Mouse (Mus musculus): ENCODE data around the gene Cdc42bpg. TPM values are rescaled to one million over a fixed set of nuclear protein-coding genes. Genes with fewer than 3 reads are reported as not detected.
A peak's percentile ranks its signal among the peaks of the same experiment; 100 is the strongest.

Gene Cdc42bpg
- polyA plus RNA-seq, 1 experiment = 2.4 TPM

DNA sequence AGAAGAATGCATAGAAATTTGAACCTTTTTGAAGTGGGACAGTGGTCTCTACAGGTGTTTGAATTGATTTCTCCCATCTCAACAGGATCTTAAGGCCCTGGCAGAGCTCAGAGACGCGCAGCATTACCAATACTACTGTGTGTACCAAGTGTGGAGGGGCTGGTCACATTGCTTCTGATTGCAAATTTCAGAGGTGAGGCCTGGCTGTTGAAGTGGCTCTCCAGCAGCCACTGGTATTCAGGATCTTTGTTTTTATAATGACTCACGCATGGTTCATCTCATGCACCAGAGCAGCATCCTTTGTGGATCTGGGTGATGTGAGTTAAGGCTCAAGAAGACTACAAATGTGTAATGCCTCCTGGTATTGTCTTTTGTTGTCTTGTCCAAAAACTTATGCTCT, 66.2 kb downstream of the Cdc42bpg start:
- TF ChIP-seq CTCF (IDR thresholded peaks at IDR 0.05; ENCODE audit: extremely low read depth, insufficient read depth, low read length) (no peak), POLR2A (IDR thresholded peaks at IDR 0.05; ENCODE audit: extremely low read depth, insufficient read depth, low read length) (no peak)
- Histone ChIP-seq H3K4me1 (ENCODE audit: control insufficient read depth, insufficient read depth, low read length) (peaks cover 2% of the 10 kb centered on the region; the same call in 1 of the 2 replicates), H3K27ac (ENCODE audit: insufficient read depth, low read length) (no peak overlapping the region), H3K4me3 (ENCODE audit: insufficient read depth, low read length) (no peak overlapping the region)

DNA sequence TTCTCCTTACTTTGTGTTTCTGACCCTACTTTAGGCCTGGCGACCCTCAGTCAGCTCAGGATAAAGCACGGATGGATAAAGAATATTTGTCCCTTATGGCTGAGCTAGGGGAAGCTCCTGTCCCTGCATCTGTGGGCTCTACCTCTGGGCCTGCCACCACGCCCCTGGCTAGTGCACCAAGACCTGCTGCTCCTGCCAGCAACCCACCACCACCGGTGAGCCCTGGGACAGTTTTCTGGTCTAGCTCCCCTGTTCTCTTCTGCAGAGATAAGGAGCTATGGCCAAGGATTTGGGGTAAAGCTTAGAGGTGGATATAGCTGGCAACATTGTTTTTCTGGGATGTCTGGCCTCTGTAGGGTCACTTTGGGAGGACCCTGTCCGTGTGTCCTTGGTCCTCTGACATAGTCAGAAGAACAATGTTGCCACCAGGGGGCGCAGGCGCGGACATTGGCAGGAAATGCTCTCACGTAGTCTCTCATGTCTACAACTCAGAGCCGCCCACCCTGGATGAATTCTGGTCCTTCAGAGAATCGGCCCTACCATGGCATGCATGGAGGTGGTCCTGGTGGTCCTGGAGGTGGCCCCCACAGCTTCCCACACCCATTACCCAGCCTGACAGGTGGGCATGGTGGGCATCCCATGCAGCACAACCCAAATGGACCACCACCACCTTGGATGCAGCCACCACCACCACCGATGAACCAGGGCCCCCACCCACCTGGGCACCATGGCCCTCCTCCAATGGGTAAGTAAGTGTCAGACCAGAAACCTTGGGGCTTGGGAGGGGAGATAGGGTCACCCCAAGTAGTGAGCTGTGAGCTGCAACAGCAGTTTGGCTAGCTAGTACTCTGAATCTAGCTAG, 67.5 kb downstream of the Cdc42bpg start:
- H3K27ac ChIP-seq (ENCODE audit: insufficient read depth, low read length) = no peak overlapping the region
- TF ChIP-seq CTCF (IDR thresholded peaks at IDR 0.05; ENCODE audit: extremely low read depth, insufficient read depth, low read length) = peak; percentile 50
- no peak for TF ChIP-seq POLR2A (IDR thresholded peaks at IDR 0.05; ENCODE audit: extremely low read depth, insufficient read depth, low read length)
- H3K4me1 ChIP-seq (ENCODE audit: control insufficient read depth, insufficient read depth, low read length) = peaks cover 2% of the 10 kb centered on the region; the same call in 1 of the 2 replicates
- H3K4me3 ChIP-seq (ENCODE audit: insufficient read depth, low read length) = no peak overlapping the region

DNA sequence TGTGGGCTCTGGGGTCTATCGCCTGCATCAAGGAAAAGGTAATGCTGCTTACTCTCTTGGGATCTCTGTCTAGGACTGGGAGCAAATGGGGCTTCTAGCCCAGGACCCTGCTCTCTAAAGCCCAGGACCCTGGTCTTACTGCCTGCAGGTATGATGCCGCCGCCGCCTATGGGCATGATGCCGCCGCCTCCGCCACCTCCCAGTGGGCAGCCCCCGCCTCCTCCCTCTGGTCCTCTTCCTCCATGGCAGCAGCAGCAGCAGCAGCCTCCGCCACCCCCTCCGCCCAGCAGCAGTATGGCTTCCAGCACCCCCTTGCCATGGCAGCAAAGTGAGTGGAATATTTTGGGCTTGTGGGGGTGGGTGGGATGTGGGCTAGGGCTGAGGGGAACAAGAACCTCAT, 68.3 kb downstream of the Cdc42bpg start:
- Histone ChIP-seq H3K4me1 (ENCODE audit: control insufficient read depth, insufficient read depth, low read length) (peaks cover 2% of the 10 kb centered on the region; the same call in 1 of the 2 replicates), H3K27ac (ENCODE audit: insufficient read depth, low read length) (no peak overlapping the region), H3K4me3 (ENCODE audit: insufficient read depth, low read length) (no peak overlapping the region)
- TF ChIP-seq POLR2A (IDR thresholded peaks at IDR 0.05; ENCODE audit: extremely low read depth, insufficient read depth, low read length) (no peak), CTCF (IDR thresholded peaks at IDR 0.05; ENCODE audit: extremely low read depth, insufficient read depth, low read length) (no peak)

Other genes with a start within 250 kb of the Cdc42bpg start
- 41.4 and 44.4 TPM in 2 replicates for gene Mrpl49, start 248.7 kb upstream of the Cdc42bpg start, polyA plus RNA-seq (2012; rRNA removed)
- 920 and 922 TPM in 2 replicates for gene Fau, start 248.6 kb upstream of the Cdc42bpg start, polyA plus RNA-seq (2012; rRNA removed)
- 58.0 and 58.9 TPM in 2 replicates for gene Znhit2, start 245.3 kb upstream of the Cdc42bpg start, polyA plus RNA-seq (2012; rRNA removed)
- gene Tm7sf2, start 238.1 kb upstream of the Cdc42bpg start, polyA plus RNA-seq (2012; rRNA removed) = 59.3 and 60.1 TPM in 2 replicates
- 97.2 and 98.2 TPM in 2 replicates for gene Vps51, start 229.2 kb upstream of the Cdc42bpg start, polyA plus RNA-seq (2012; rRNA removed)
- not detected in 2 replicates for gene Tmem262, start 226.4 kb upstream of the Cdc42bpg start, polyA plus RNA-seq (2012; rRNA removed)
- gene Gm28374, start 224.2 kb upstream of the Cdc42bpg start, polyA plus RNA-seq (2012; rRNA removed) = 0.67 and 0.83 TPM in 2 replicates
- 81.1 and 83.9 TPM in 2 replicates for gene Zfpl1, start 221.5 kb upstream of the Cdc42bpg start, polyA plus RNA-seq (2012; rRNA removed)
- gene Cdca5, start 221.5 kb upstream of the Cdc42bpg start, polyA plus RNA-seq (2012; rRNA removed) = 0.15 and 0.44 TPM in 2 replicates
- not detected in 2 replicates for gene AC131692.1, start 212.0 kb upstream of the Cdc42bpg start, polyA plus RNA-seq (2012; rRNA removed)
- gene Naaladl1, start 200.7 kb upstream of the Cdc42bpg start, polyA plus RNA-seq (2012; rRNA removed) = 0.13 and 0.21 TPM in 2 replicates
- 31.8 and 35.1 TPM in 2 replicates for gene Sac3d1, start 187.8 kb upstream of the Cdc42bpg start, polyA plus RNA-seq (2012; rRNA removed)
- gene Snx15, start 178.2 kb upstream of the Cdc42bpg start, polyA plus RNA-seq (2012; rRNA removed) = 63.8 and 68.9 TPM in 2 replicates
- 0.50 and 0.57 TPM in 2 replicates for gene Batf2, start 165.5 kb upstream of the Cdc42bpg start, polyA plus RNA-seq (2012; rRNA removed)
- gene Arl2, start 164.9 kb upstream of the Cdc42bpg start, polyA plus RNA-seq (2012; rRNA removed) = 123 and 135 TPM in 2 replicates
- 0.09 and 0.23 TPM in 2 replicates for gene Majin, start 122.1 kb upstream of the Cdc42bpg start, polyA plus RNA-seq (2012; rRNA removed)
- 0.21 TPM in 1 of 2 replicates, not detected in the other for gene Gpha2, start 80.1 kb upstream of the Cdc42bpg start, polyA plus RNA-seq (2012; rRNA removed)
- 154 and 160 TPM in 2 replicates for gene Ppp2r5b, start 70.6 kb upstream of the Cdc42bpg start, polyA plus RNA-seq (2012; rRNA removed)
- gene Atg2a, start 64.8 kb upstream of the Cdc42bpg start, polyA plus RNA-seq (2012; rRNA removed) = 28.9 and 31.0 TPM in 2 replicates
- gene Ehd1, start 29.7 kb upstream of the Cdc42bpg start, polyA plus RNA-seq (2012; rRNA removed) = 48.2 and 49.2 TPM in 2 replicates
- gene Men1, start 28.5 kb downstream of the Cdc42bpg start, polyA plus RNA-seq (2012; rRNA removed) = 75.2 and 76.5 TPM in 2 replicates
- 237 and 248 TPM in 2 replicates for gene Map4k2, start 34.7 kb downstream of the Cdc42bpg start, polyA plus RNA-seq (2012; rRNA removed)
- gene Sf1, start 57.2 kb downstream of the Cdc42bpg start, polyA plus RNA-seq (2012; rRNA removed) = 145 and 149 TPM in 2 replicates
- gene Pygm, start 77.9 kb downstream of the Cdc42bpg start, polyA plus RNA-seq (2012; rRNA removed) = 40.9 and 46.2 TPM in 2 replicates
- 52.5 and 78.6 TPM in 2 replicates for gene Rasgrp2, start 92.9 kb downstream of the Cdc42bpg start, polyA plus RNA-seq (2012; rRNA removed)
- gene Nrxn2, start 112.3 kb downstream of the Cdc42bpg start, polyA plus RNA-seq (2012; rRNA removed) = 279 and 288 TPM in 2 replicates
- gene Slc22a12, start 236.6 kb downstream of the Cdc42bpg start, polyA plus RNA-seq (2012; rRNA removed) = 0.15 and 0.38 TPM in 2 replicates